Mouse (Mus musculus): Measurements from ENCODE around the gene Gm10570. TPM values are rescaled to one million over a fixed set of nuclear protein-coding genes. Genes with fewer than 3 reads are reported as not detected.

The Gm10570 gene
- total and polyA plus RNA-seq, 3 experiments = not detected

- TF ChIP-seq POLR2AphosphoS2 (IDR thresholded peaks at IDR 0.05; ENCODE audit: low read depth, low read length) = no peak
- no peak for TF ChIP-seq CHD2 (IDR thresholded peaks at IDR 0.05; ENCODE audit: low read length)
- no peak for TF ChIP-seq POLR2A (IDR thresholded peaks at IDR 0.05; ENCODE audit: low read depth, low read length)
- TF ChIP-seq MYC (IDR thresholded peaks at IDR 0.05; ENCODE audit: low read depth, low read length) = no peak
- no peak for TF ChIP-seq E2F4 (IDR thresholded peaks at IDR 0.05; ENCODE audit: insufficient replicate concordance, low read depth, low read length)
- no peak for TF ChIP-seq USF1 (IDR thresholded peaks at IDR 0.05; ENCODE audit: low read depth, low read length)
- no peak for TF ChIP-seq HCFC1 (IDR thresholded peaks at IDR 0.05; ENCODE audit: low read depth, low read length)
- TF ChIP-seq JUND (conservative IDR thresholded peaks at IDR 0.05; ENCODE audit: low read depth, low read length) = no peak
- no peak for TF ChIP-seq MAX (IDR thresholded peaks at IDR 0.05; ENCODE audit: low read length)
- no peak for TF ChIP-seq ZNF384 (IDR thresholded peaks at IDR 0.05; ENCODE audit: low read depth, low read length)
- no peak for TF ChIP-seq ETS1 (conservative IDR thresholded peaks at IDR 0.05; ENCODE audit: low read depth, low read length)
- TF ChIP-seq RCOR1 (conservative IDR thresholded peaks at IDR 0.05; ENCODE audit: low read depth, low read length) = no peak
- no peak for TF ChIP-seq ZKSCAN1 (IDR thresholded peaks at IDR 0.05; ENCODE audit: borderline replicate concordance, low read depth, low read length)
- TF ChIP-seq MAZ (IDR thresholded peaks at IDR 0.05; ENCODE audit: low read depth, low read length) = no peak
- no peak for TF ChIP-seq NRF1 (IDR thresholded peaks at IDR 0.05; ENCODE audit: low read depth, low read length)
- TF ChIP-seq MAFK (IDR thresholded peaks at IDR 0.05; ENCODE audit: insufficient replicate concordance, low read length) = no peak
- TF ChIP-seq NELFE (IDR thresholded peaks at IDR 0.05; ENCODE audit: low read depth, low read length) = no peak
- TF ChIP-seq UBTF (IDR thresholded peaks at IDR 0.05; ENCODE audit: low read depth, low read length) = no peak
- TF ChIP-seq KAT2A (IDR thresholded peaks at IDR 0.05; ENCODE audit: insufficient replicate concordance, low read length) = no peak
- Histone ChIP-seq H3K4me1 (ENCODE audit: control insufficient read depth in 1 of 2, insufficient read depth in 2 of 2) (peaks cover 6 to 10% of the 10 kb centered on the region in 2 experiments), H3K4me3 (replicated peaks in 1 of 3; ENCODE audit: low read depth in 2 of 3, low read length in 2 of 3, poor library complexity in 1 of 3) (no peak overlapping the region), H3K36me3 (replicated peaks in 1 of 2; ENCODE audit: control insufficient read depth in 1 of 2, insufficient read depth in 1 of 2, low read length in 1 of 2) (no peaks in the 10 kb centered on the region), H3K9me3 (replicated peaks; ENCODE audit: low read length) (no peaks in the 10 kb centered on the region), H3K79me2 (replicated peaks; ENCODE audit: control insufficient read depth, extremely low read depth, insufficient read depth, poor library complexity, severe bottlenecking) (no peaks in the 10 kb centered on the region), H3K27me3 (replicated peaks) (peaks cover 84% of the 10 kb centered on the region), H3K9ac (ENCODE audit: insufficient read depth, low read depth) (no peak overlapping the region), H3K4me2 (ENCODE audit: insufficient read depth, low read depth, poor library complexity, severe bottlenecking) (no peak overlapping the region), H3K27ac (ENCODE audit: insufficient read depth, low read depth) (no peak overlapping the region)
- DNase-seq (ENCODE audit: extremely low read depth) = no peak
- in situ Hi-C loops (cut with MboI; ENCODE audit: low pct_ligation_motif_present, low pct_unique_long_range_greater_than_20kb, low sequenced_read_pairs) (no loop called here), dilution Hi-C loops (cut with MboI; ENCODE audit: extremely low pct_ligation_motif_present, extremely low pct_unique_long_range_greater_than_20kb, low sequenced_read_pairs) (no loop called here)
These were observed 39.7 kb downstream of the Gm10570 start for GRCm38 (mm10) chr4:130268736-130269135.

- dilution Hi-C loops (cut with MboI; ENCODE audit: extremely low pct_ligation_motif_present, extremely low pct_unique_long_range_greater_than_20kb, low sequenced_read_pairs) = no loop called here
- no peak for DNase-seq (ENCODE audit: extremely low read depth)
- peaks cover 4% of the 10 kb centered on the region for H3K9me3 ChIP-seq (replicated peaks; ENCODE audit: low read length)
- peaks cover 6 to 12% of the 10 kb centered on the region in 2 experiments for H3K4me1 ChIP-seq (ENCODE audit: control insufficient read depth in 1 of 2, insufficient read depth in 2 of 2)
- no peaks in the 10 kb centered on the region for H3K36me3 ChIP-seq (replicated peaks in 1 of 2; ENCODE audit: control insufficient read depth in 1 of 2, insufficient read depth in 1 of 2, low read length in 1 of 2)
- no peak overlapping the region for H3K9ac ChIP-seq (ENCODE audit: insufficient read depth, low read depth)
- TF ChIP-seq CTCF (conservative IDR thresholded peaks at IDR 0.05 in 1 of 2, IDR thresholded peaks at IDR 0.05 in 1 of 2; ENCODE audit: low read depth in 2 of 2, low read length in 2 of 2) = no peak
- TF ChIP-seq ZNF384 (IDR thresholded peaks at IDR 0.05; ENCODE audit: low read depth, low read length) = no peak
- no peak for TF ChIP-seq CHD2 (IDR thresholded peaks at IDR 0.05; ENCODE audit: low read length)
- no peak for TF ChIP-seq JUN (IDR thresholded peaks at IDR 0.05; ENCODE audit: insufficient read depth, low read depth, low read length)
- no peak for TF ChIP-seq RAD21 (IDR thresholded peaks at IDR 0.05; ENCODE audit: low read depth, low read length)
- no peak for TF ChIP-seq SMC3 (IDR thresholded peaks at IDR 0.05; ENCODE audit: low read depth, low read length)
- TF ChIP-seq CHD1 (IDR thresholded peaks at IDR 0.05; ENCODE audit: low read depth, low read length) = no peak
- TF ChIP-seq ETS1 (conservative IDR thresholded peaks at IDR 0.05; ENCODE audit: low read depth, low read length) = no peak
- TF ChIP-seq ELF1 (IDR thresholded peaks at IDR 0.05; ENCODE audit: low read depth, low read length) = no peak
- TF ChIP-seq HCFC1 (IDR thresholded peaks at IDR 0.05; ENCODE audit: low read depth, low read length) = no peak
- no peak for TF ChIP-seq PAX5 (IDR thresholded peaks at IDR 0.05; ENCODE audit: low read length)
- TF ChIP-seq IRF4 (IDR thresholded peaks at IDR 0.05; ENCODE audit: low read depth, low read length) = no peak
- TF ChIP-seq UBTF (IDR thresholded peaks at IDR 0.05; ENCODE audit: low read depth, low read length) = no peak
- TF ChIP-seq NELFE (IDR thresholded peaks at IDR 0.05; ENCODE audit: low read depth, low read length) = no peak
- TF ChIP-seq ZMIZ1 (IDR thresholded peaks at IDR 0.05; ENCODE audit: low read depth, low read length) = no peak
- no peak overlapping the region for H3K4me3 ChIP-seq (replicated peaks in 1 of 3; ENCODE audit: low read depth in 2 of 3, low read length in 2 of 3, poor library complexity in 1 of 3)
- H3K27ac ChIP-seq (ENCODE audit: insufficient read depth, low read depth) = no peak overlapping the region
- peaks cover 85% of the 10 kb centered on the region for H3K27me3 ChIP-seq (replicated peaks)
- H3K79me2 ChIP-seq (replicated peaks; ENCODE audit: control insufficient read depth, extremely low read depth, insufficient read depth, poor library complexity, severe bottlenecking) = no peaks in the 10 kb centered on the region
- peak overlapping the region; percentile 5; the same call in 1 of the 2 replicates for H3K4me2 ChIP-seq (ENCODE audit: insufficient read depth, low read depth, poor library complexity, severe bottlenecking)
- in situ Hi-C loops (cut with MboI; ENCODE audit: low pct_ligation_motif_present, low pct_unique_long_range_greater_than_20kb, low sequenced_read_pairs) = no loop called here
These were observed 41.4 kb downstream of the Gm10570 start for GRCm38 (mm10) chr4:130267069-130267468.
